Mouse (Mus musculus): ENCODE measurements around the gene Mkln1. TPM values are rescaled to one million over a fixed set of nuclear protein-coding genes. Genes with fewer than 3 reads are reported as not detected.

The Mkln1 gene
- polyA plus RNA-seq (2015; fragmentation: Nextera tagmentation; extraction: Ambion mirVana): 209 and 214 TPM in 2 replicates

GRCm38 (mm10) chr6:31398431-31399205 is at the start of gene Mkln1:
Gene Mkln1 (plus strand): TSS chr6:31398735.
- peak within 1 kb of the TSS; percentile 87 for H3K4me2 ChIP-seq (replicated peaks; ENCODE audit: low read depth, low read length)
- H3K9me3 ChIP-seq (ENCODE audit: low read length): no peaks in the 10 kb centered on the region
- WGBS: under 1% methylated on average over 55 of the region's 65 CpGs
- no peaks in the 10 kb centered on the region for H3K27me3 ChIP-seq (ENCODE audit: insufficient read depth, low read length)
- H3K4me3 ChIP-seq (ENCODE audit: low read length): peak within 1 kb of the TSS; percentile 79
- peak within 1 kb of the TSS; percentile 86 for H3K27ac ChIP-seq (ENCODE audit: low read length)
- peak; percentile 99 for ATAC-seq (ENCODE audit: low FRiP score, low TSS enrichment)
- peak within 1 kb of the TSS; percentile 91 for H3K9ac ChIP-seq (replicated peaks; ENCODE audit: low read length)
- no peaks in the 10 kb centered on the region for H3K36me3 ChIP-seq (ENCODE audit: insufficient read depth, low read length)
- H3K4me1 ChIP-seq (ENCODE audit: insufficient read depth, low read length): peaks cover 28% of the 10 kb centered on the region

GRCm38 (mm10) chr6:31356444-31357191 is 41.9 kb upstream of the Mkln1 start:
- H3K9ac ChIP-seq (replicated peaks; ENCODE audit: low read length): no peak overlapping the region
- no peaks in the 10 kb centered on the region for H3K4me1 ChIP-seq (ENCODE audit: insufficient read depth, low read length)
- H3K27me3 ChIP-seq (ENCODE audit: insufficient read depth, low read length): no peaks in the 10 kb centered on the region
- WGBS: 87% methylated on average over 26 of the region's 26 CpGs
- ATAC-seq (ENCODE audit: low FRiP score, low TSS enrichment): no peak
- H3K36me3 ChIP-seq (ENCODE audit: insufficient read depth, low read length): no peaks in the 10 kb centered on the region
- no peak overlapping the region for H3K4me2 ChIP-seq (replicated peaks; ENCODE audit: low read depth, low read length)
- no peak overlapping the region for H3K27ac ChIP-seq (ENCODE audit: low read length)
- no peak overlapping the region for H3K4me3 ChIP-seq (ENCODE audit: low read length)
- no peaks in the 10 kb centered on the region for H3K9me3 ChIP-seq (ENCODE audit: low read length)

- ATAC-seq (ENCODE audit: low FRiP score, low TSS enrichment): no peak
Observed at GRCm38 (mm10) chr6:31357286-31357685, 41.2 kb upstream of the Mkln1 start.

GRCm38 (mm10) chr6:31362617-31363016 is 35.9 kb upstream of the Mkln1 start:
- 62% methylated on average over 11 of the region's 11 CpGs for WGBS
- no peaks in the 10 kb centered on the region for H3K9me3 ChIP-seq (ENCODE audit: low read length)
- no peak for ATAC-seq (ENCODE audit: low FRiP score, low TSS enrichment)
- no peak overlapping the region for H3K27ac ChIP-seq (ENCODE audit: low read length)
- H3K4me1 ChIP-seq (ENCODE audit: insufficient read depth, low read length): no peaks in the 10 kb centered on the region
- no peaks in the 10 kb centered on the region for H3K27me3 ChIP-seq (ENCODE audit: insufficient read depth, low read length)
- H3K36me3 ChIP-seq (ENCODE audit: insufficient read depth, low read length): no peaks in the 10 kb centered on the region
- H3K9ac ChIP-seq (replicated peaks; ENCODE audit: low read length): no peak overlapping the region
- H3K4me2 ChIP-seq (replicated peaks; ENCODE audit: low read depth, low read length): no peak overlapping the region
- no peak overlapping the region for H3K4me3 ChIP-seq (ENCODE audit: low read length)

More at GRCm38 (mm10) chr6:31357286-31357685, 41.2 kb upstream of the Mkln1 start:
- Histone ChIP-seq H3K9me3 (ENCODE audit: low read length) (no peaks in the 10 kb centered on the region), H3K4me3 (ENCODE audit: low read length) (no peak overlapping the region), H3K36me3 (ENCODE audit: insufficient read depth, low read length) (no peaks in the 10 kb centered on the region), H3K4me1 (ENCODE audit: insufficient read depth, low read length) (no peaks in the 10 kb centered on the region), H3K9ac (replicated peaks; ENCODE audit: low read length) (no peak overlapping the region), H3K27ac (ENCODE audit: low read length) (no peak overlapping the region), H3K27me3 (ENCODE audit: insufficient read depth, low read length) (no peaks in the 10 kb centered on the region), H3K4me2 (replicated peaks; ENCODE audit: low read depth, low read length) (no peak overlapping the region)
- WGBS: 55% methylated on average over 4 of the region's 4 CpGs

GRCm38 (mm10) chr6:31364399-31364798 is 34.1 kb upstream of the Mkln1 start:
- WGBS: 87% methylated on average over 3 of the region's 3 CpGs
- Histone ChIP-seq H3K9me3 (ENCODE audit: low read length) (no peaks in the 10 kb centered on the region), H3K4me1 (ENCODE audit: insufficient read depth, low read length) (no peaks in the 10 kb centered on the region), H3K9ac (replicated peaks; ENCODE audit: low read length) (no peak overlapping the region), H3K27me3 (ENCODE audit: insufficient read depth, low read length) (no peaks in the 10 kb centered on the region), H3K27ac (ENCODE audit: low read length) (no peak overlapping the region), H3K36me3 (ENCODE audit: insufficient read depth, low read length) (no peaks in the 10 kb centered on the region), H3K4me2 (replicated peaks; ENCODE audit: low read depth, low read length) (no peak overlapping the region), H3K4me3 (ENCODE audit: low read length) (no peak overlapping the region)
- no peak for ATAC-seq (ENCODE audit: low FRiP score, low TSS enrichment)

- H3K9ac ChIP-seq (replicated peaks; ENCODE audit: low read length): no peak overlapping the region
- H3K27ac ChIP-seq (ENCODE audit: low read length): no peak overlapping the region
- peaks cover 13% of the 10 kb centered on the region for H3K4me1 ChIP-seq (ENCODE audit: insufficient read depth, low read length)
- ATAC-seq (ENCODE audit: low FRiP score, low TSS enrichment): no peak
- no peak overlapping the region for H3K4me3 ChIP-seq (ENCODE audit: low read length)
- H3K9me3 ChIP-seq (ENCODE audit: low read length): no peaks in the 10 kb centered on the region
- 77% methylated on average over 10 of the region's 10 CpGs for WGBS
- no peaks in the 10 kb centered on the region for H3K27me3 ChIP-seq (ENCODE audit: insufficient read depth, low read length)
- H3K36me3 ChIP-seq (ENCODE audit: insufficient read depth, low read length): no peaks in the 10 kb centered on the region
- no peak overlapping the region for H3K4me2 ChIP-seq (replicated peaks; ENCODE audit: low read depth, low read length)
Observed at GRCm38 (mm10) chr6:31367947-31368346, 30.6 kb upstream of the Mkln1 start.

GRCm38 (mm10) chr6:31368559-31368958 is 30.0 kb upstream of the Mkln1 start:
- Histone ChIP-seq H3K9ac (replicated peaks; ENCODE audit: low read length) (no peak overlapping the region), H3K9me3 (ENCODE audit: low read length) (no peaks in the 10 kb centered on the region), H3K36me3 (ENCODE audit: insufficient read depth, low read length) (no peaks in the 10 kb centered on the region), H3K4me3 (ENCODE audit: low read length) (no peak overlapping the region), H3K27ac (ENCODE audit: low read length) (no peak overlapping the region), H3K4me1 (ENCODE audit: insufficient read depth, low read length) (peaks cover 13% of the 10 kb centered on the region), H3K4me2 (replicated peaks; ENCODE audit: low read depth, low read length) (no peak overlapping the region), H3K27me3 (ENCODE audit: insufficient read depth, low read length) (no peaks in the 10 kb centered on the region)
- 32% methylated on average over 1 of the region's 1 CpGs for WGBS
- ATAC-seq (ENCODE audit: low FRiP score, low TSS enrichment): no peak

- H3K4me1 ChIP-seq (ENCODE audit: insufficient read depth, low read length): peaks cover 13% of the 10 kb centered on the region
- no peak for ATAC-seq (ENCODE audit: low FRiP score, low TSS enrichment)
- no peaks in the 10 kb centered on the region for H3K36me3 ChIP-seq (ENCODE audit: insufficient read depth, low read length)
- H3K27ac ChIP-seq (ENCODE audit: low read length): no peak overlapping the region
- no peaks in the 10 kb centered on the region for H3K27me3 ChIP-seq (ENCODE audit: insufficient read depth, low read length)
- H3K9me3 ChIP-seq (ENCODE audit: low read length): no peaks in the 10 kb centered on the region
- no peak overlapping the region for H3K4me2 ChIP-seq (replicated peaks; ENCODE audit: low read depth, low read length)
- H3K4me3 ChIP-seq (ENCODE audit: low read length): no peak overlapping the region
- H3K9ac ChIP-seq (replicated peaks; ENCODE audit: low read length): no peak overlapping the region
- WGBS: 59% methylated on average over 3 of the region's 3 CpGs
Observed at GRCm38 (mm10) chr6:31369875-31370274, 28.7 kb upstream of the Mkln1 start.

GRCm38 (mm10) chr6:31370550-31371061 is 27.9 kb upstream of the Mkln1 start:
- peak; percentile 31; the same call in 1 of the 2 replicates for ATAC-seq (ENCODE audit: low FRiP score, low TSS enrichment)
- peak overlapping the region; percentile 40 for H3K27ac ChIP-seq (ENCODE audit: low read length)
- 37% methylated on average over 14 of the region's 14 CpGs for WGBS
- H3K9ac ChIP-seq (replicated peaks; ENCODE audit: low read length): no peak overlapping the region
- no peaks in the 10 kb centered on the region for H3K9me3 ChIP-seq (ENCODE audit: low read length)
- no peak overlapping the region for H3K4me2 ChIP-seq (replicated peaks; ENCODE audit: low read depth, low read length)
- H3K36me3 ChIP-seq (ENCODE audit: insufficient read depth, low read length): no peaks in the 10 kb centered on the region
- H3K4me3 ChIP-seq (ENCODE audit: low read length): no peak overlapping the region
- H3K4me1 ChIP-seq (ENCODE audit: insufficient read depth, low read length): peaks cover 13% of the 10 kb centered on the region
- no peaks in the 10 kb centered on the region for H3K27me3 ChIP-seq (ENCODE audit: insufficient read depth, low read length)

Data from kidney, embryonic 16.5 days (tissue).